Mouse (Mus musculus) liver, postnatal 0 days (tissue): Measurements from ENCODE around the gene Gnb3.

Experiments used
- CTCF ChIP-seq: sonication (generic); IDR thresholded peaks from 2 replicates; pipeline ENCODE4 v1.5.1; 2016; ENCODE audit warnings: antibody characterized with exemption, low read depth
- EP300 ChIP-seq: IDR thresholded peaks from 2 replicates; pipeline ENCODE4 v1.6.1; 2016; ENCODE audit warnings: antibody characterized with exemption, low read depth, mild to moderate bottlenecking

DNA sequence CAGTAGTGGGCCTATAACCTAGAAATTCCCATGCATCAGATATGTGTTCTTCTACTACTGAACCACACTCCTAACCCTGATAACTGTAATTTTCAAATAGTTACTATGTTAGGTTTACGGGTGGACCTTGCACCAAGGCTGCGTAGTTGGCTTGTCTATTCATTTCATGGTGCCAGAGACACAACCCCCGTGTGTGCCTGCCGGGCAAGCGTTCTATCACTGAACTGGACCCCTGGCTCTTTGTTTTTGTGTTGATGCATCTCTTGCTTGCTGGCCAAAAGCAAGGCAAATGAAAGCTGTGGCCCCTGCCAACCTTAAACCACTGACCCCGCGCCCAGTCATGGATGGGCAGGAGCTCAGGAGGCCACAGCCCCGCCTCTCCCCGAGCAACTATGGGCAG lies 41.7 kb upstream of the Gnb3 start:
- no peak for TF ChIP-seq CTCF
- no peak for TF ChIP-seq EP300
